8 mouse cellular contexts compared by ENCODE assay signal in genomic region chr7:118489706-118490665, GRCm38 (mm10). TPM values are rescaled to one million over a fixed set of nuclear protein-coding genes. Genes with fewer than 3 reads are reported as not detected.
DNase-seq lines count a peak whose midpoint lies in the region; ATAC-seq and TF ChIP-seq lines count a peak whose summit lies in the region.

No protein-coding gene starts in this region.

- peak; percentile 14 for DNase-seq in embryo, embryonic 9.5 days (ENCODE audit: extremely low spot score)
- DNase-seq in embryo, embryonic 11 days = no peak
- no peak for DNase-seq in liver, embryonic 14.5 days (ENCODE audit: low read depth in 3 of 3, low spot score in 3 of 3)
- DNase-seq in retina, postnatal 1 day = no peak
- no peak for DNase-seq in cerebellum, adult 2 months
- no peak for DNase-seq in frontal cortex, postnatal 36 days (ENCODE audit: low spot score in 2 of 2)

- no peak for TF ChIP-seq EP300 in liver, embryonic 14.5 days (IDR thresholded peaks at IDR 0.05; ENCODE audit: low read depth)

- H3K4me2 ChIP-seq in heart, embryonic 14.5 days (ENCODE audit: low read length) = peak overlapping the region; percentile 89
- peak overlapping the region; percentile 61 for H3K4me2 ChIP-seq in liver, embryonic 14.5 days (ENCODE audit: low read depth)

- TF ChIP-seq POLR2A in cerebellum, adult 2 months (IDR thresholded peaks at IDR 0.05; ENCODE audit: borderline replicate concordance, insufficient read depth, low read length) = no peak

- H3K9ac ChIP-seq in heart, embryonic 14.5 days (ENCODE audit: low read length) = peak overlapping the region; percentile 93
- no peak overlapping the region for H3K9ac ChIP-seq in liver, embryonic 14.5 days (replicated peaks)

- H3K27me3 ChIP-seq in E14TG2a.4 (ENCODE audit: insufficient read depth, low read length) = peaks cover 67% of the 10 kb centered on the region
- peaks cover 14% of the 10 kb centered on the region for H3K27me3 ChIP-seq in heart, embryonic 14.5 days (ENCODE audit: control insufficient read depth, insufficient read depth, low read length)
- H3K27me3 ChIP-seq in liver, embryonic 14.5 days (ENCODE audit: control insufficient read depth, insufficient read depth, low read length) = peaks cover 17% of the 10 kb centered on the region
- H3K27me3 ChIP-seq in cerebellum, adult 2 months (ENCODE audit: control insufficient read depth, insufficient read depth, low read length) = peaks cover 3% of the 10 kb centered on the region; the same call in 1 of the 2 replicates

- H3K4me1 ChIP-seq in E14TG2a.4 (replicated peaks; ENCODE audit: low read depth, low read length) = peaks cover 27% of the 10 kb centered on the region
- H3K4me1 ChIP-seq in heart, embryonic 14.5 days (ENCODE audit: control insufficient read depth in 2 of 2, insufficient read depth in 2 of 2, low read length in 2 of 2) = peaks cover 4 to 33% of the 10 kb centered on the region in 2 experiments
- peaks cover 0 to 9% of the 10 kb centered on the region in 2 experiments; a peak in 2 of 4 replicates for H3K4me1 ChIP-seq in liver, embryonic 14.5 days (replicated peaks; ENCODE audit: control insufficient read depth in 2 of 2, insufficient read depth in 2 of 2, low read length in 1 of 2)
- H3K4me1 ChIP-seq in cerebellum, adult 2 months (ENCODE audit: control insufficient read depth, insufficient read depth, low read length) = no peaks in the 10 kb centered on the region

- peak overlapping the region; percentile 82 for H3K4me3 ChIP-seq in E14TG2a.4 (replicated peaks; ENCODE audit: low read length)
- peak overlapping the region; percentile 76 to 83 for H3K4me3 ChIP-seq in heart, embryonic 14.5 days (ENCODE audit: control insufficient read depth in 1 of 2, insufficient read depth in 1 of 2, low read depth in 1 of 2, low read length in 2 of 2)
- no peak overlapping the region; a peak in 1 of 4 replicates for H3K4me3 ChIP-seq in liver, embryonic 14.5 days (ENCODE audit: insufficient read depth in 1 of 2, low read depth in 2 of 2, low read length in 2 of 2)
- H3K4me3 ChIP-seq in cerebellum, adult 2 months (replicated peaks; ENCODE audit: insufficient read depth, low read depth, low read length) = no peak overlapping the region

- no peak for TF ChIP-seq CTCF in E14TG2a.4 (conservative IDR thresholded peaks at IDR 0.05; ENCODE audit: low read length)
- TF ChIP-seq CTCF in liver, embryonic 14.5 days (IDR thresholded peaks at IDR 0.05; ENCODE audit: low read depth) = no peak
- TF ChIP-seq CTCF in cerebellum, adult 2 months (IDR thresholded peaks at IDR 0.05; ENCODE audit: borderline replicate concordance, insufficient read depth, low read depth, low read length) = no peak

- WGBS in heart, embryonic 14.5 days = 26% methylated on average over 57 of the region's 57 CpGs
- 66% methylated on average over 57 of the region's 57 CpGs for WGBS in liver, embryonic 14.5 days (ENCODE audit: insufficient replicate concordance)
- 22% methylated on average over 57 of the region's 57 CpGs for WGBS in cerebellum, adult 2 months

- no peak for ATAC-seq in heart, embryonic 14.5 days (ENCODE audit: insufficient number of reproducible peaks, insufficient read depth, low FRiP score, low read depth)
- ATAC-seq in liver, embryonic 14.5 days (ENCODE audit: insufficient read depth) = no peak

- H3K27ac ChIP-seq in heart, embryonic 14.5 days (replicated peaks in 1 of 2; ENCODE audit: control insufficient read depth in 1 of 2, insufficient read depth in 1 of 2, low read depth in 2 of 2, low read length in 2 of 2) = peak overlapping the region in 1 of 2 experiments; percentile 89; a peak in 1 of 4 replicates
- H3K27ac ChIP-seq in liver, embryonic 14.5 days = no peak overlapping the region
- no peak overlapping the region for H3K27ac ChIP-seq in cerebellum, adult 2 months (ENCODE audit: insufficient read depth, low read length)

- H3K9me3 ChIP-seq in E14TG2a.4 (ENCODE audit: low read length) = no peaks in the 10 kb centered on the region
- no peaks in the 10 kb centered on the region for H3K9me3 ChIP-seq in heart, embryonic 14.5 days (ENCODE audit: control insufficient read depth, low read length)
- no peaks in the 10 kb centered on the region for H3K9me3 ChIP-seq in liver, embryonic 14.5 days (ENCODE audit: control insufficient read depth, low read length)

- H3K36me3 ChIP-seq in E14TG2a.4 (ENCODE audit: insufficient read depth, low read length) = no peaks in the 10 kb centered on the region
- peaks cover 26% of the 10 kb centered on the region for H3K36me3 ChIP-seq in heart, embryonic 14.5 days (ENCODE audit: control insufficient read depth, insufficient read depth, low read length)
- H3K36me3 ChIP-seq in liver, embryonic 14.5 days (replicated peaks; ENCODE audit: control insufficient read depth, insufficient read depth, low read depth) = no peaks in the 10 kb centered on the region

RNA-seq across cellular contexts. Expression of gene Itpripl2, which starts 1.8 kb away (rescaled TPM):
- polyA plus RNA-seq in heart, embryonic 14.5 days (2014; fragmentation: Nextera tagmentation; extraction: Ambion mirVana) = 2.4 and 2.5 TPM in 2 replicates
- polyA plus RNA-seq in liver, embryonic 14.5 days (2012; rRNA removed) = 1.2 and 1.5 TPM in 2 replicates
- polyA plus RNA-seq in liver, embryonic 14.5 days (2014; fragmentation: Nextera tagmentation; extraction: Ambion mirVana) = 0.43 and 0.47 TPM in 2 replicates
- 1.9 TPM in 2 replicates for polyA plus RNA-seq in cerebellum, adult 2 months (2012; rRNA removed)

RNA-seq across cellular contexts. Expression of gene Syt17, which starts 42.0 kb away (rescaled TPM):
- polyA plus RNA-seq in heart, embryonic 14.5 days (2014; fragmentation: Nextera tagmentation; extraction: Ambion mirVana) = 1.5 and 1.6 TPM in 2 replicates
- polyA plus RNA-seq in liver, embryonic 14.5 days (2012; rRNA removed) = 0.08 and 0.13 TPM in 2 replicates
- polyA plus RNA-seq in liver, embryonic 14.5 days (2014; fragmentation: Nextera tagmentation; extraction: Ambion mirVana) = 0.09 and 0.13 TPM in 2 replicates
- 9.7 and 10.3 TPM in 2 replicates for polyA plus RNA-seq in cerebellum, adult 2 months (2012; rRNA removed)

RNA-seq across cellular contexts. Expression of gene Coq7, which starts 43.2 kb away (rescaled TPM):
- 204 and 206 TPM in 2 replicates for polyA plus RNA-seq in heart, embryonic 14.5 days (2014; fragmentation: Nextera tagmentation; extraction: Ambion mirVana)
- polyA plus RNA-seq in liver, embryonic 14.5 days (2012; rRNA removed) = 17.6 and 34.1 TPM in 2 replicates
- polyA plus RNA-seq in liver, embryonic 14.5 days (2014; fragmentation: Nextera tagmentation; extraction: Ambion mirVana) = 56.2 and 56.7 TPM in 2 replicates
- polyA plus RNA-seq in cerebellum, adult 2 months (2012; rRNA removed) = 82.5 and 93.2 TPM in 2 replicates

Comparison
In these comparisons a context has a peak if more than half of its experiments do, and no peak if none do; other contexts are left out.
1. H3K4me3 ChIP-seq: peak in E14TG2a.4 (single experiment) and heart, embryonic 14.5 days (2 of 2); none in liver, embryonic 14.5 days (0 of 2) and cerebellum, adult 2 months (single experiment).